In the genomic region with DNA sequence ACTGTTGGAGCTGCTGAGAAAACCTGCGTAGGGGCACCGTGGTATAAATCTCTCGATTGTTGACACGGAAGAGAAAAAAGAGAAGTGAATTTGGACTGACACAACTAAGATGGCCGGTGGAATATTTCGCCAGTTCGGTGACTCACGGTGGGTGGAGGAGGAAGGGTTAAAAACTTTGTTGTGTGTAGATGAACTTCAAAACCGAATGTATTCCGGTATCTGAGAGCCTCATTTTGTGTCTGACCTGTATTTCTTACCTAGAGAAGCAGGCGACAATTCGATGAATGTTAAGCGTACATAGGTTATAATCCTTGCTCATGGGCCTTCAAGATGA, we compare ENCODE assay signal across 8 mouse cellular contexts. TPM values are rescaled to one million over a fixed set of nuclear protein-coding genes. Genes with fewer than 3 reads are reported as not detected.
DNase-seq lines count a peak whose midpoint lies in the region; ATAC-seq lines count a peak whose summit lies in the region.

No protein-coding gene starts in this region.

- H3K4me1 ChIP-seq in limb, embryonic 15.5 days: peaks cover 2% of the 10 kb centered on the region; the same call in 1 of the 2 replicates
- peaks cover 6% of the 10 kb centered on the region; the same call in 1 of the 2 replicates for H3K4me1 ChIP-seq in stomach, embryonic 15.5 days

- peak; percentile 33 for DNase-seq in retina, adult 2 months (ENCODE audit: low read depth, low spot score)
- no peak for DNase-seq in retina, embryonic 14.5 days (ENCODE audit: low spot score)
- no peak for DNase-seq in cerebellum, adult 8-10 months
- DNase-seq in Muller cell, postnatal 12 days (ENCODE audit: inconsistent ontology term): no peak
- no peak for DNase-seq in layer of hippocampus, postnatal 25 days (ENCODE audit: extremely low spot score in 1 of 2, low spot score in 1 of 2)

- H3K9me3 ChIP-seq in limb, embryonic 15.5 days: no peaks in the 10 kb centered on the region
- H3K9me3 ChIP-seq in stomach, embryonic 15.5 days: no peaks in the 10 kb centered on the region

- 0 out of 2 replicates have a peak, but pooled peaks have one; percentile 2 for ATAC-seq in erythroblast, adult 5-6 weeks (replicated peaks; ENCODE audit: low FRiP score, poor library complexity, severe bottlenecking)
- ATAC-seq in limb, embryonic 15.5 days (ENCODE audit: insufficient number of reproducible peaks, low FRiP score, low TSS enrichment, low read depth): peak; percentile 7; the same call in 1 of the 2 replicates
- peak; percentile 1; the same call in 1 of the 2 replicates for ATAC-seq in stomach, embryonic 15.5 days (ENCODE audit: insufficient read depth, low FRiP score, low read depth)

- H3K27me3 ChIP-seq in limb, embryonic 15.5 days: no peaks in the 10 kb centered on the region
- no peaks in the 10 kb centered on the region for H3K27me3 ChIP-seq in stomach, embryonic 15.5 days (replicated peaks)

- H3K27ac ChIP-seq in limb, embryonic 15.5 days: peak overlapping the region; percentile 100
- peak overlapping the region; percentile 99 for H3K27ac ChIP-seq in stomach, embryonic 15.5 days

- peak overlapping the region; percentile 39 for H3K4me2 ChIP-seq in limb, embryonic 15.5 days
- peak overlapping the region; percentile 51 for H3K4me2 ChIP-seq in stomach, embryonic 15.5 days

- peak overlapping the region; percentile 47 for H3K9ac ChIP-seq in limb, embryonic 15.5 days
- peak overlapping the region; percentile 42; the same call in 1 of the 2 replicates for H3K9ac ChIP-seq in stomach, embryonic 15.5 days

- WGBS in limb, embryonic 15.5 days: 9% methylated on average over 13 of the region's 13 CpGs
- WGBS in stomach, embryonic 15.5 days: 9% methylated on average over 13 of the region's 13 CpGs

- no peaks in the 10 kb centered on the region for H3K36me3 ChIP-seq in limb, embryonic 15.5 days
- H3K36me3 ChIP-seq in stomach, embryonic 15.5 days: 0 out of 2 replicates have a peak, but pooled peaks cover 4% of the 10 kb centered on the region

- peak overlapping the region; percentile 68 for H3K4me3 ChIP-seq in limb, embryonic 15.5 days
- peak overlapping the region; percentile 89 for H3K4me3 ChIP-seq in stomach, embryonic 15.5 days (replicated peaks)

RNA-seq across cellular contexts. Expression of a gene that starts 0.4 kb away (rescaled TPM):
- 13.8 and 14.0 TPM in 2 replicates for total RNA-seq in erythroblast, adult 5-6 weeks (2015; ENCODE audit: low replicate concordance)
- 27.9 and 33.1 TPM in 2 replicates for total RNA-seq in erythroblast, adult 5-6 weeks (2017; ENCODE audit: low replicate concordance)
- polyA plus RNA-seq in limb, embryonic 15.5 days (2015; fragmentation: Nextera tagmentation; extraction: Ambion mirVana): 65.2 and 75.4 TPM in 2 replicates
- 63.4 and 63.7 TPM in 2 replicates for polyA plus RNA-seq in stomach, embryonic 15.5 days (2015; fragmentation: Nextera tagmentation; extraction: Ambion mirVana)
- 100 to 1,000 TPM; 141 to 143 TPM for total RNA-seq in layer of hippocampus, postnatal 25 days (2021)

RNA-seq across cellular contexts. Expression of a gene that starts 40.6 kb away (rescaled TPM):
- 25.9 and 29.0 TPM in 2 replicates for total RNA-seq in erythroblast, adult 5-6 weeks (2015; ENCODE audit: low replicate concordance)
- 44.0 and 45.0 TPM in 2 replicates for total RNA-seq in erythroblast, adult 5-6 weeks (2017; ENCODE audit: low replicate concordance)
- polyA plus RNA-seq in limb, embryonic 15.5 days (2015; fragmentation: Nextera tagmentation; extraction: Ambion mirVana): 39.1 and 39.8 TPM in 2 replicates
- polyA plus RNA-seq in stomach, embryonic 15.5 days (2015; fragmentation: Nextera tagmentation; extraction: Ambion mirVana): 45.2 and 52.3 TPM in 2 replicates
- total RNA-seq in layer of hippocampus, postnatal 25 days (2021): 10 to 100 TPM; 20.2 TPM

Comparison
In these comparisons a context has a peak if more than half of its experiments do, and no peak if none do; other contexts are left out.
1. RNA of a gene that starts 0.4 kb away (total RNA-seq): 141 to 143 TPM in layer of hippocampus, postnatal 25 days; 13.8 to 33.1 TPM in erythroblast, adult 5-6 weeks; every median in the first group is over 4 times any median in the second.
2. Peak in every context shown above with its lines, with median percentiles within 50 percentile points of each other: ATAC-seq.